Mouse (Mus musculus): Measurements from ENCODE around the gene Gm21970. TPM values are rescaled to one million over a fixed set of nuclear protein-coding genes. Genes with fewer than 3 reads are reported as not detected.
A peak's percentile ranks its signal among the peaks of the same experiment; 100 is the strongest.

Gm21970 gene
- polyA plus RNA-seq, 1 experiment from 2014 or later: not detected

- no peak overlapping the region for H3K27ac ChIP-seq (ENCODE audit: low read length)
- peaks cover 19% of the 10 kb centered on the region for H3K4me1 ChIP-seq (replicated peaks; ENCODE audit: control insufficient read depth, insufficient read depth, low read length)
- H3K9me3 ChIP-seq (ENCODE audit: control insufficient read depth, low read length): no peaks in the 10 kb centered on the region
- H3K4me2 ChIP-seq (ENCODE audit: low read length): no peak overlapping the region
- H3K36me3 ChIP-seq (ENCODE audit: control insufficient read depth, insufficient read depth): no peaks in the 10 kb centered on the region
- no peak for ATAC-seq
- no peak overlapping the region for H3K9ac ChIP-seq (replicated peaks; ENCODE audit: low read depth, low read length)
- 58% methylated on average over 9 of the region's 9 CpGs for WGBS
- H3K27me3 ChIP-seq (replicated peaks; ENCODE audit: control insufficient read depth, insufficient read depth, low read length): no peaks in the 10 kb centered on the region
- no peak overlapping the region for H3K4me3 ChIP-seq (replicated peaks; ENCODE audit: low read length)
These were observed 70.3 kb downstream of the Gm21970 start for GRCm38 (mm10) chr16:91461773-91462181.

DNA sequence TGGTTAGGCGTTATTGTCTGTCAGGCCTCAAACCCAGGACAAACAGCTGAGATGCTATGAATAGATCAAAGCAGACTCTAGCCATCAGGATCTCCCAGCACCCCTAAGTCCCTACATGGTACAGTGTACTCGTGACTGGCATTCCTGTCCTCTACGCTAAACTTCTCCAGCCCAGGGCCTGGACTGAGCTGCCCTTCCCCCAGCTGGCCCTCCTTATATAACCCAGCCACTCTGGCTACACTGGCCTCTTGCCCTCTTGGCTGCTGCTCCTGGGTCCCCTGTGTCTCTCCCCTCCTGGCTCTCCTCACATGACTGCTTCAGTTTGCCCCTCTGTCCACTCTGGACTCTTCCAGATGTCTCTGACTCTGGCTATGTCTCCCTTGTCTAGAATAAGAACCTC lies 71.1 kb downstream of the Gm21970 start:
- H3K36me3 ChIP-seq (ENCODE audit: control insufficient read depth, insufficient read depth): no peaks in the 10 kb centered on the region
- H3K9ac ChIP-seq (replicated peaks; ENCODE audit: low read depth, low read length): no peak overlapping the region
- WGBS: 78% methylated on average over 3 of the region's 3 CpGs
- H3K4me3 ChIP-seq (replicated peaks; ENCODE audit: low read length): no peak overlapping the region
- ATAC-seq: no peak
- no peak overlapping the region for H3K4me2 ChIP-seq (ENCODE audit: low read length)
- no peak overlapping the region for H3K27ac ChIP-seq (ENCODE audit: low read length)
- no peaks in the 10 kb centered on the region for H3K27me3 ChIP-seq (replicated peaks; ENCODE audit: control insufficient read depth, insufficient read depth, low read length)
- no peaks in the 10 kb centered on the region for H3K9me3 ChIP-seq (ENCODE audit: control insufficient read depth, low read length)
- peaks cover 19% of the 10 kb centered on the region for H3K4me1 ChIP-seq (replicated peaks; ENCODE audit: control insufficient read depth, insufficient read depth, low read length)

DNA sequence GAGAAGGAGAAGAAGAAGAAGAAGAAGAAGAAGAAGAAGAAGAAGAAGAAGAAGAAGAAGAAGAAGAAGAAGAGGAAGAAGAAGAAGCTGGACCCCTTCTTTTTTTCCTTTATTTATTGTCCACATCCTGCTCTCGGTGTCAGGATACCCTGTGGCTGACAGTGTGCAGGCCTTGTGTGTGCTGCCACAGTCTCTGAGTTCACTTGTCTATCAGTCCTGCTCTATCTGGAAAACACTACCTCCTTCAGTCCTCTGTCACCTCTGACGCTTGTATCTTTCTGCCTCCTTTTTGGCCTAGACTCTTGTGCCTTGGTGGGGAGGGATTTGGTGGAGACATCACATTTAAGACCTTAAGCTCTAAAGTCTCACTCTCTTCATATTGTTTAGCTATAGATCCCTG lies 71.9 kb downstream of the Gm21970 start:
- no peak overlapping the region for H3K27ac ChIP-seq (ENCODE audit: low read length)
- no peak overlapping the region for H3K9ac ChIP-seq (replicated peaks; ENCODE audit: low read depth, low read length)
- H3K36me3 ChIP-seq (ENCODE audit: control insufficient read depth, insufficient read depth): no peaks in the 10 kb centered on the region
- no peaks in the 10 kb centered on the region for H3K9me3 ChIP-seq (ENCODE audit: control insufficient read depth, low read length)
- no peaks in the 10 kb centered on the region for H3K27me3 ChIP-seq (replicated peaks; ENCODE audit: control insufficient read depth, insufficient read depth, low read length)
- H3K4me1 ChIP-seq (replicated peaks; ENCODE audit: control insufficient read depth, insufficient read depth, low read length): peaks cover 19% of the 10 kb centered on the region
- H3K4me2 ChIP-seq (ENCODE audit: low read length): no peak overlapping the region
- no peak for ATAC-seq
- H3K4me3 ChIP-seq (replicated peaks; ENCODE audit: low read length): no peak overlapping the region
- WGBS: 96% methylated on average over 2 of the region's 2 CpGs

DNA sequence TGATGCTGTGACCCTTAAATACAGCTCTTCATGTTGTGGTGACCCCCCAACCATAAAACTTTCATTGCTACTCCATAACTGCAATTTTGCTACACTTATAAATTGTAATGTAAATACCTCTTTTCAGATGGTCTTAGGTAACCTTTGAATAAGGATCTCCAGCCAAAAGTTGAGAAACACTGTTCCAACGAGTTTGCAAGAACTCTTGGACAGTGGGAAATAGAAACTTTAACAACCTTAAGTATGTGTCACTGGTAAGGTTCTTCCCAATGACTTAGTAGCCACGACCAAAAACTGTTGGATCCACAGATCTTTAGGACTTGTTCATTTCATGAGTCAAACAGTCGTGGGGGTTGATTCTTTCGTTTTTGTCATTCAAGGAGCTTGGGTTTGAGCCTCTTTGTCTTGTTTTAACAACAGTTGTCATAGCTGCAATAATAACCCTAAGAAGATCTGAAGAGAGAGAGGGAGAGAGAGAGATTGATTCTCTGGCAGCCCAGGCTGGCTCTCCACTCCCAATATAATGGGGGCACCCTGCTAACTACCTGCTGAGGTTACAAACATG lies 72.4 kb downstream of the Gm21970 start:
- Histone ChIP-seq H3K9ac (replicated peaks; ENCODE audit: low read depth, low read length) (peak overlapping the region; percentile 64), H3K4me2 (ENCODE audit: low read length) (peak overlapping the region; percentile 63), H3K4me3 (replicated peaks; ENCODE audit: low read length) (peak overlapping the region; percentile 66), H3K27ac (ENCODE audit: low read length) (no peak overlapping the region), H3K4me1 (replicated peaks; ENCODE audit: control insufficient read depth, insufficient read depth, low read length) (peaks cover 19% of the 10 kb centered on the region), H3K36me3 (ENCODE audit: control insufficient read depth, insufficient read depth) (no peaks in the 10 kb centered on the region), H3K9me3 (ENCODE audit: control insufficient read depth, low read length) (no peaks in the 10 kb centered on the region), H3K27me3 (replicated peaks; ENCODE audit: control insufficient read depth, insufficient read depth, low read length) (no peaks in the 10 kb centered on the region)
- ATAC-seq: no peak
- 85% methylated on average over 4 of the region's 4 CpGs for WGBS

- H3K9ac ChIP-seq (replicated peaks; ENCODE audit: low read depth, low read length): peak overlapping the region; percentile 64
- peak; percentile 96 for ATAC-seq
- peak overlapping the region; percentile 85 for H3K27ac ChIP-seq (ENCODE audit: low read length)
- H3K4me3 ChIP-seq (replicated peaks; ENCODE audit: low read length): peak overlapping the region; percentile 66
- peak overlapping the region; percentile 63 for H3K4me2 ChIP-seq (ENCODE audit: low read length)
- no peaks in the 10 kb centered on the region for H3K9me3 ChIP-seq (ENCODE audit: control insufficient read depth, low read length)
- H3K36me3 ChIP-seq (ENCODE audit: control insufficient read depth, insufficient read depth): no peaks in the 10 kb centered on the region
- H3K27me3 ChIP-seq (replicated peaks; ENCODE audit: control insufficient read depth, insufficient read depth, low read length): no peaks in the 10 kb centered on the region
- 2% methylated on average over 44 of the region's 44 CpGs for WGBS
- H3K4me1 ChIP-seq (replicated peaks; ENCODE audit: control insufficient read depth, insufficient read depth, low read length): peaks cover 19% of the 10 kb centered on the region
These were observed 73.3 kb downstream of the Gm21970 start for GRCm38 (mm10) chr16:91464594-91465504.

- H3K27ac ChIP-seq (ENCODE audit: low read length): no peak overlapping the region
- no peak for ATAC-seq
These were observed 74.2 kb downstream of the Gm21970 start for GRCm38 (mm10) chr16:91465505-91466240.

DNA sequence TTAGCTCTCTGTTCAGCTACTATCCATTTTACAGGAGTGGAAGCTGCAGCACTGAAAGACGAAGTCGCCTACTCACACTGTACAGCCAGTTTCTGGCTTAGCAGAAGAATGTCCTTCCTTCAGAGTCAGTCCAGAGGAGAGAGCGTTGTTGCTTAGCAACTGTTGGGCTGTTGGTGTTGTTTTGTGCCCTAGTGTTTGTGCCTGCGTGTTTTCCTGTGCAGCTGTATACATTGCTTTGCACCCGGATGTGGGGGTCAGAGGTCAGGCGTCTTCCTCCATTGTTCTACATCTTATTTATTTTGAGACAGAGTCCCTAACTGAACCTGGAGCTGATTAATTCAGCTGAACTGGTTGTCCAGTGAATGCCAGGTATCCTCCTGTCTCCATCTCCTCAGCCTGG lies 75.0 kb downstream of the Gm21970 start:
- Histone ChIP-seq H3K36me3 (ENCODE audit: control insufficient read depth, insufficient read depth) (no peaks in the 10 kb centered on the region), H3K4me2 (ENCODE audit: low read length) (0 out of 2 replicates have a peak overlapping the region, but pooled peaks have one; percentile 8), H3K9ac (replicated peaks; ENCODE audit: low read depth, low read length) (no peak overlapping the region), H3K27me3 (replicated peaks; ENCODE audit: control insufficient read depth, insufficient read depth, low read length) (no peaks in the 10 kb centered on the region), H3K9me3 (ENCODE audit: control insufficient read depth, low read length) (no peaks in the 10 kb centered on the region), H3K27ac (ENCODE audit: low read length) (no peak overlapping the region), H3K4me3 (replicated peaks; ENCODE audit: low read length) (no peak overlapping the region), H3K4me1 (replicated peaks; ENCODE audit: control insufficient read depth, insufficient read depth, low read length) (peaks cover 19% of the 10 kb centered on the region)
- ATAC-seq: no peak
- 48% methylated on average over 6 of the region's 6 CpGs for WGBS

More at GRCm38 (mm10) chr16:91465505-91466240, 74.2 kb downstream of the Gm21970 start:
- peak overlapping the region; percentile 63 for H3K4me2 ChIP-seq (ENCODE audit: low read length)
- peak overlapping the region; percentile 66 for H3K4me3 ChIP-seq (replicated peaks; ENCODE audit: low read length)
- H3K4me1 ChIP-seq (replicated peaks; ENCODE audit: control insufficient read depth, insufficient read depth, low read length): peaks cover 19% of the 10 kb centered on the region
- H3K9me3 ChIP-seq (ENCODE audit: control insufficient read depth, low read length): no peaks in the 10 kb centered on the region
- peak overlapping the region; percentile 64 for H3K9ac ChIP-seq (replicated peaks; ENCODE audit: low read depth, low read length)
- no peaks in the 10 kb centered on the region for H3K27me3 ChIP-seq (replicated peaks; ENCODE audit: control insufficient read depth, insufficient read depth, low read length)
- 49% methylated on average over 13 of the region's 13 CpGs for WGBS
- H3K36me3 ChIP-seq (ENCODE audit: control insufficient read depth, insufficient read depth): no peaks in the 10 kb centered on the region

All from forebrain, embryonic 16.5 days (tissue).